Mouse (Mus musculus): ENCODE measurements around the gene Vmn1r204. TPM values are rescaled to one million over a fixed set of nuclear protein-coding genes. Genes with fewer than 3 reads are reported as not detected.
"Not testable (repeated sequence)": the region's sequence is repeated elsewhere in the genome, so short reads cannot be mapped to it uniquely, and the experiment has no call there.

Gene Vmn1r204
- total RNA-seq (2021) (not detected), polyA plus RNA-seq (2012; rRNA removed) (not detected in 2 replicates)
- long read RNA-seq = 0 reads

DNA sequence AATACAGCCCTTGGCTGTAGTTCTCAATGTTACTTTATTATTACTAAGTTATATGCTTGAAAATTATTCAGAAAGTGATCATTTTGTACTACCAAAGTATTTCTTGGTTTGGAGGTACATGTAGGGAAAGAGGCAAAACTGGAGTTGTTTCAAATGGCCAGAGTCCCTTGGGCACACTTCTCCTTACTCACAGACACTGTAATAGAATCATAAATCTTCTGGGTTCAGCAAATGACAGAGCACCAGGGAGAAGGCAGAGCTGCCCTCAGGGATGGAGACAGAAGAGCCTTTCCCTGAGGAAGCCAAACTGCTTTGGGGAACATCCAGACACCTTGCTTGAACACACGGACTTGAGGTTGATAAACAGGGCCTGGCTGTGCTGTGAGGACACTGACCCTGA is at the start of gene Vmn1r204:
TSS of gene Vmn1r204 (plus strand) at position 301 of the 400 bp plus-strand sequence.
- H3K27ac ChIP-seq; H3K4me3 ChIP-seq; H3K9ac ChIP-seq (ENCODE audit: low read depth, low read length); H3K79me2 ChIP-seq (replicated peaks; ENCODE audit: control insufficient read depth, insufficient read depth, low read length); H3K4me1 ChIP-seq (ENCODE audit: control insufficient read depth, insufficient read depth, low read length); H3K36me3 ChIP-seq (ENCODE audit: control insufficient read depth, insufficient read depth, low read length); DNase-seq; intact Hi-C loops (cut with DNase I); H3K27me3 ChIP-seq (ENCODE audit: control insufficient read depth, insufficient read depth, low read length): not testable (repeated sequence)
- WGBS = 45% methylated on average over 1 of the region's 1 CpGs

DNA sequence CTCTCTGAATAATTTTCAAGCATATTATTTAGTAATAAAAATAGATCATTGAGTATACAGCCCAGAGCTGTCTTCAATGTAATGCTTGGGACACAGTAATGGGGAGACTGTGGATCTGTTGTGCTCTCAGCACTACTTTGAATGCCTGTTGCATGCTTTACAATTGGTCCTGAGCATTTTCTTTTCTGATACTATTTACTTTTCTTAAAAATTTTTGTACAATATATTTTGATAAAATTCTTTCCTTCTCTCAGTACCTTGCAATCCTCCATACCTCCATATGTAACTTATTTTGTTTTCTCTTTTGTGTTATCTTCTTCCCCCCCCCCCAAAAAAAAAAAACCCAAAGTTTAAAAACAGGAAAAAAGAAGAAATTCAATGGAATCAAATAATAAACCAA is 47.7 kb upstream of the Vmn1r204 start, which contains the start of gene Vmn1r202:
TSS of gene Vmn1r202 (minus strand) at position 101 of the 400 bp plus-strand sequence.
- no peak within 1 kb of the TSS for H3K9ac ChIP-seq (ENCODE audit: low read depth, low read length)
- intact Hi-C loops (cut with DNase I) = no loop called here
- no peaks in the 10 kb centered on the region for H3K36me3 ChIP-seq (ENCODE audit: control insufficient read depth, insufficient read depth, low read length)
- H3K27ac ChIP-seq = no peak within 1 kb of the TSS
- no peak for TF ChIP-seq POLR2A (IDR thresholded peaks at IDR 0.05; ENCODE audit: insufficient read depth, low read depth, low read length)
- no peak for TF ChIP-seq CTCF (IDR thresholded peaks at IDR 0.05)
- TF ChIP-seq EP300 (IDR thresholded peaks at IDR 0.05; ENCODE audit: insufficient read depth, low read depth, low read length) = no peak
- no peak for DNase-seq
- no peak within 1 kb of the TSS for H3K4me3 ChIP-seq
- H3K27me3 ChIP-seq (ENCODE audit: control insufficient read depth, insufficient read depth, low read length) = no peaks in the 10 kb centered on the region
- H3K79me2 ChIP-seq (replicated peaks; ENCODE audit: control insufficient read depth, insufficient read depth, low read length) = no peaks in the 10 kb centered on the region
- H3K4me1 ChIP-seq (ENCODE audit: control insufficient read depth, insufficient read depth, low read length) = no peaks in the 10 kb centered on the region

DNA sequence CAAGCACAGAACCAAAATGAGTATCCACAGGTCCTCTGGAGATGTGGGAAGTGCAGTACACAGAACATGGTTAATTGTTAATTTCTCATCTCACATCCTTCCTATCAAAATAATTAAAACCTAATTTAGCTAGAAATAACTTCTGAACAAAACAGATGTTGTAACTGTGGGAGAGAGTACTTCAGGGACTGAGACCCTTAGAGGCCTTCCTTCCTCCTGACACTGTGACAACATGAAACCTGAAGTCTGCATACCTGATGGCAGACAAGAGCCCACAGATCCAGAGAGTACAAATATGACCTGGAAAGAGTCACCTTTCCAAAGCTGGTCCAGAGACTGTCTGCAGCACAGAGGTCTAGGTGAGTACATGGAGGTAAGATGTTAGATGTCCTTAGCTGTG is 35.2 kb upstream of the Vmn1r204 start, which contains the start of gene Vmn1r203:
TSS of gene Vmn1r203 (plus strand) at position 301 of the 400 bp plus-strand sequence.
- H3K79me2 ChIP-seq (replicated peaks; ENCODE audit: control insufficient read depth, insufficient read depth, low read length) = no peaks in the 10 kb centered on the region
- no peak within 1 kb of the TSS for H3K27ac ChIP-seq
- no peak for DNase-seq
- H3K4me3 ChIP-seq = no peak within 1 kb of the TSS
- intact Hi-C loops (cut with DNase I) = no loop called here
- TF ChIP-seq CTCF (IDR thresholded peaks at IDR 0.05) (no peak), POLR2A (IDR thresholded peaks at IDR 0.05; ENCODE audit: insufficient read depth, low read depth, low read length) (no peak)
- H3K36me3 ChIP-seq (ENCODE audit: control insufficient read depth, insufficient read depth, low read length) = no peaks in the 10 kb centered on the region
- no peak within 1 kb of the TSS for H3K9ac ChIP-seq (ENCODE audit: low read depth, low read length)
- H3K27me3 ChIP-seq (ENCODE audit: control insufficient read depth, insufficient read depth, low read length) = no peaks in the 10 kb centered on the region
- no peaks in the 10 kb centered on the region for H3K4me1 ChIP-seq (ENCODE audit: control insufficient read depth, insufficient read depth, low read length)

DNA sequence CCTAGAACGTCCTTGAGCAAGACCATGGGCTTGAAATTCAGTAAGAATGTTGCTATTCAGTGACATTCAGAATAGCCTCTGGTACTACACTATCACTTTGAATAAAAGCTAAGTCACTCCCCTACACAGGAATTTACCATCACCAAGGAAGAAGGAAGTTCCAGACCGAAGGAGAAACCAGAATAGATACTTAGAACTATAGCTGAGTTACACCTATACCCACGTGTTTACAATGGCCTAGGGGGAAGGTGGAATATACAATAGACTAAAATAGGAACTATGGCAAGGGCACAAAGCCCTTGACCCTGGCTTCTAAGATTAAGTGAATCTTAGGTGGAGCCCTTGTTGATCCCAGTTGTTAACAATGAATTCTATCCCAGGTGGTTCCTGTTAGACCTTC is 21.9 kb downstream of the Vmn1r204 start:
- H3K27me3 ChIP-seq (ENCODE audit: control insufficient read depth, insufficient read depth, low read length); H3K27ac ChIP-seq; H3K4me1 ChIP-seq (ENCODE audit: control insufficient read depth, insufficient read depth, low read length); H3K36me3 ChIP-seq (ENCODE audit: control insufficient read depth, insufficient read depth, low read length); H3K9ac ChIP-seq (ENCODE audit: low read depth, low read length); intact Hi-C loops (cut with DNase I); H3K4me3 ChIP-seq; H3K79me2 ChIP-seq (replicated peaks; ENCODE audit: control insufficient read depth, insufficient read depth, low read length); DNase-seq: not testable (repeated sequence)
- WGBS = 62% methylated on average over 3 of the region's 3 CpGs

DNA sequence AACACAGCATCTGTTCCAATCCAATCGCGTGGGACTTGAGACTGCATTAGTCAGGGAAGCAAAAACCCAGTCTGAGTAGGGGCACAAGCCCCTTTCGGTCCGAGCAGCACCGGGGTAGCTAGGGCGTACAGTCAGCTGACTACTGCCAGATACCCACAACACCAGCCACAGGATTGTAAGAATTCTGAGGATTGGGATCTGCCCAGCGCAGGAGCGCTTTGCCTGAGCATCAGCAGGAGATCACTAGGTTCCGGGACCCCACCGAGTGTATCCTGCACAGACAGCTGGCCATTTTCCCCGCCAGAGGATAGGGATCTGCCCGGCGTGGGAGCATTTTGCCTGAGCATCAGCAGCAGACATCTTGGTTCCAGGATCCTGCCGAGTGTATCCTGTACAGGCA is 30.3 kb downstream of the Vmn1r204 start:
- DNase-seq; H3K79me2 ChIP-seq (replicated peaks; ENCODE audit: control insufficient read depth, insufficient read depth, low read length); H3K4me1 ChIP-seq (ENCODE audit: control insufficient read depth, insufficient read depth, low read length); H3K27me3 ChIP-seq (ENCODE audit: control insufficient read depth, insufficient read depth, low read length); H3K27ac ChIP-seq; intact Hi-C loops (cut with DNase I); H3K36me3 ChIP-seq (ENCODE audit: control insufficient read depth, insufficient read depth, low read length); H3K9ac ChIP-seq (ENCODE audit: low read depth, low read length); H3K4me3 ChIP-seq: not testable (repeated sequence)
- WGBS = 72% methylated on average over 14 of the region's 14 CpGs

DNA sequence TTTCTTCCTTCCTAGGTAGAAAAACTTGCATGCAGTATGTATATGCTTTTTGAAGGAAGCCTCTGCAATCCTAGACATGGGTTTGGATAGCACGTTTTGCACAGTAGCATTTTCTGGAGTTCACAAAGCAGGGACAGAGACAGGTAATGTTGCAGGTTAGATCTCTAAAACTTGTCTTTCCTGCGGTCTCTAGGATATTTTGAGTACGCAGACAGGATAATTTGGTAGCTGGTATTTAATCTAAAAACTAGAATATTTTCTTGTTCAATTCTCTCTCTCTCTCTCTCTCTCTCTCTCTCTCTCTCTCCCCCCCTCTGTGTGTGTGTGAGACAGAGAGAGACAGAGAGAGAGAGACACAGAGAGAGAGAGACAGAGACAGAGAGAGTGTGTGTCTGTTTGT is 39.9 kb downstream of the Vmn1r204 start, which contains the start of gene Vmn1r205:
TSS of gene Vmn1r205 (minus strand) at position 101 of the 400 bp plus-strand sequence.
- Histone ChIP-seq H3K79me2 (replicated peaks; ENCODE audit: control insufficient read depth, insufficient read depth, low read length) (no peaks in the 10 kb centered on the region), H3K27ac (no peak within 1 kb of the TSS), H3K36me3 (ENCODE audit: control insufficient read depth, insufficient read depth, low read length) (no peaks in the 10 kb centered on the region), H3K4me1 (ENCODE audit: control insufficient read depth, insufficient read depth, low read length) (no peaks in the 10 kb centered on the region), H3K9ac (ENCODE audit: low read depth, low read length) (no peak within 1 kb of the TSS), H3K27me3 (ENCODE audit: control insufficient read depth, insufficient read depth, low read length) (no peaks in the 10 kb centered on the region), H3K4me3 (no peak within 1 kb of the TSS)
- TF ChIP-seq CTCF (IDR thresholded peaks at IDR 0.05) = no peak
- TF ChIP-seq POLR2A (IDR thresholded peaks at IDR 0.05; ENCODE audit: insufficient read depth, low read depth, low read length) = no peak
- TF ChIP-seq EP300 (IDR thresholded peaks at IDR 0.05; ENCODE audit: insufficient read depth, low read depth, low read length) = no peak
- 74% methylated on average over 3 of the region's 3 CpGs for WGBS
- intact Hi-C loops (cut with DNase I) = no loop called here
- DNase-seq = no peak

Other genes with a start within 250 kb of the Vmn1r204 start
- gene Vmn1r197, start 228.6 kb upstream of the Vmn1r204 start, total RNA-seq (2021) = not detected
- gene Vmn1r197, start 228.6 kb upstream of the Vmn1r204 start, polyA plus RNA-seq (2012; rRNA removed) = not detected in 2 replicates
- not detected for gene Vmn1r198, start 202.8 kb upstream of the Vmn1r204 start, total RNA-seq (2021)
- gene Vmn1r198, start 202.8 kb upstream of the Vmn1r204 start, polyA plus RNA-seq (2012; rRNA removed) = not detected in 2 replicates
- gene Vmn1r199, start 173.4 kb upstream of the Vmn1r204 start, total RNA-seq (2021) = not detected
- gene Vmn1r199, start 173.4 kb upstream of the Vmn1r204 start, polyA plus RNA-seq (2012; rRNA removed) = not detected in 2 replicates
- gene Vmn1r200, start 162.8 kb upstream of the Vmn1r204 start, total RNA-seq (2021) = not detected
- not detected in 2 replicates for gene Vmn1r200, start 162.8 kb upstream of the Vmn1r204 start, polyA plus RNA-seq (2012; rRNA removed)
- not detected for gene Vmn1r201, start 81.3 kb upstream of the Vmn1r204 start, total RNA-seq (2021)
- not detected in 2 replicates for gene Vmn1r201, start 81.3 kb upstream of the Vmn1r204 start, polyA plus RNA-seq (2012; rRNA removed)
- not detected for gene Vmn1r202, start 47.8 kb upstream of the Vmn1r204 start, total RNA-seq (2021)
- not detected in 2 replicates for gene Vmn1r202, start 47.8 kb upstream of the Vmn1r204 start, polyA plus RNA-seq (2012; rRNA removed)
- gene Vmn1r203, start 35.1 kb upstream of the Vmn1r204 start, total RNA-seq (2021) = not detected
- gene Vmn1r203, start 35.1 kb upstream of the Vmn1r204 start, polyA plus RNA-seq (2012; rRNA removed) = not detected in 2 replicates
- not detected for gene Vmn1r205, start 39.8 kb downstream of the Vmn1r204 start, total RNA-seq (2021)
- gene Vmn1r205, start 39.8 kb downstream of the Vmn1r204 start, polyA plus RNA-seq (2012; rRNA removed) = not detected in 2 replicates
- gene Vmn1r206, start 71.1 kb downstream of the Vmn1r204 start, total RNA-seq (2021) = not detected
- gene Vmn1r206, start 71.1 kb downstream of the Vmn1r204 start, polyA plus RNA-seq (2012; rRNA removed) = not detected in 2 replicates
- not detected for gene Vmn1r207-ps, start 176.4 kb downstream of the Vmn1r204 start, total RNA-seq (2021)
- not detected in 2 replicates for gene Vmn1r207-ps, start 176.4 kb downstream of the Vmn1r204 start, polyA plus RNA-seq (2012; rRNA removed)
- not detected for gene Vmn1r208, start 224.2 kb downstream of the Vmn1r204 start, total RNA-seq (2021)
- gene Vmn1r208, start 224.2 kb downstream of the Vmn1r204 start, polyA plus RNA-seq (2012; rRNA removed) = not detected in 2 replicates

Data from heart, adult 2 months (tissue).